Mouse (Mus musculus): ENCODE measurements around the gene Cdkal1. TPM values are rescaled to one million over a fixed set of nuclear protein-coding genes. Genes with fewer than 3 reads are reported as not detected.

The Cdkal1 gene
- total and polyA plus RNA-seq, 2 experiments from 2014 or later: 17.4 to 17.6 TPM

DNA sequence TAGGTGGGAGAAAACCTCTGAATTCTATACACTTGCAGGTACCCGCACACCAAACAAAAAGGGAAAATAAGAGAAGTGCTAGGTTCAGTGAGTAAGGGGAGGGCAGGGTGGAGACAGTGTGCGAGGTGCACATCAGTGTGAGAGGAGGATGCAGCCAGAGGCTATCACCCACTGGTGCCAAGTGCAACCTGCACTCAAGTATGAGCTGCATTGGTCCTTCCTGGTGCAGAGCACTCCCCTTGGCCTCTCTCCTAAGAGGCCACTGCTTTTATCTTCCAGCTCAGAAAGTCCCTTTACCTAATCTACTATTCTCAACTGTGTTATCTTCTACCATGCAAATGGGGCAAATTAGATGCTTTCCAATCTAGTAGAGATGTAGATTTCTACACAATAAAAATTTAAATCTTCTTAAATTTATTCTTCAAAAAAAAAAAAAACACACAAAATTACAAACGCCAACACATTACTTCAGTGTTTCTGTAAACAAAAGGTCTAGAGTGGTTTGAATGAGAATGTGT lies 238.8 kb downstream of the Cdkal1 start:
- Histone ChIP-seq H3K4me3 (ENCODE audit: low read depth, low read length) (no peak overlapping the region), H3K9me3 (ENCODE audit: low read length) (no peaks in the 10 kb centered on the region), H3K36me3 (ENCODE audit: insufficient read depth, low read length) (no peaks in the 10 kb centered on the region), H3K4me2 (ENCODE audit: low read depth, low read length, poor library complexity, severe bottlenecking) (no peak overlapping the region), H3K9ac (replicated peaks; ENCODE audit: low read length, poor library complexity, severe bottlenecking) (no peak overlapping the region), H3K4me1 (ENCODE audit: insufficient read depth, low read length) (no peaks in the 10 kb centered on the region), H3K27me3 (ENCODE audit: insufficient read depth, low read length) (no peaks in the 10 kb centered on the region), H3K27ac (ENCODE audit: low read depth, low read length) (no peak overlapping the region)
- 87% methylated on average over 3 of the region's 3 CpGs for WGBS
- DNase-seq (ENCODE audit: low spot score): no peak
- no peak for ATAC-seq (ENCODE audit: low FRiP score)
- TF ChIP-seq CTCF (IDR thresholded peaks at IDR 0.05): no peak

DNA sequence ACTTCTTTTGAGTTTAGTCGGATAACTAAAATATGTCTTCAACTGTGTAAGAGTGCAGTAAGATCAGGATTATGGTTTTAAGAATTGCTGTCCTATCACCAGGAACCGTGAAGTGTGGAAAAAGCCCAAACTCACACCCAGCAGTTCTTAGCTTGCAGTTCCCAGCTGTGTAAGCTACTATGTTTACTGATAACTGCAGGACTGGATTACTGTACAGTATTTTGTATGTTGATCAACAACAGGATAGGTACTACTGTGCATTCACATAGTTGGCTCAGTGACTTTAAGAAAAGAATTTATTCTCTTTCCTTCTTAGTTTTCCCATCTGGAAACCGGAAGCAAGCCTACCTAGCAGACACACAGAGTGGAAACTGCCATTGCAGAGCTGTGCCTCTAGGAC lies 239.5 kb downstream of the Cdkal1 start:
- no peak overlapping the region for H3K9ac ChIP-seq (replicated peaks; ENCODE audit: low read length, poor library complexity, severe bottlenecking)
- no peak overlapping the region for H3K4me3 ChIP-seq (ENCODE audit: low read depth, low read length)
- H3K4me1 ChIP-seq (ENCODE audit: insufficient read depth, low read length): no peaks in the 10 kb centered on the region
- H3K4me2 ChIP-seq (ENCODE audit: low read depth, low read length, poor library complexity, severe bottlenecking): no peak overlapping the region
- no peaks in the 10 kb centered on the region for H3K27me3 ChIP-seq (ENCODE audit: insufficient read depth, low read length)
- no peaks in the 10 kb centered on the region for H3K9me3 ChIP-seq (ENCODE audit: low read length)
- ATAC-seq (ENCODE audit: low FRiP score) (no peak), DNase-seq (ENCODE audit: low spot score) (no peak)
- no peak for TF ChIP-seq CTCF (IDR thresholded peaks at IDR 0.05)
- H3K36me3 ChIP-seq (ENCODE audit: insufficient read depth, low read length): no peaks in the 10 kb centered on the region
- H3K27ac ChIP-seq (ENCODE audit: low read depth, low read length): no peak overlapping the region
- 78% methylated on average over 3 of the region's 3 CpGs for WGBS

GRCm38 (mm10) chr13:29615081-29615480 lies 240.4 kb downstream of the Cdkal1 start:
- no peak overlapping the region for H3K4me2 ChIP-seq (ENCODE audit: low read depth, low read length, poor library complexity, severe bottlenecking)
- WGBS: 71% methylated on average over 7 of the region's 7 CpGs
- DNase-seq (ENCODE audit: low spot score): no peak
- no peak overlapping the region for H3K9ac ChIP-seq (replicated peaks; ENCODE audit: low read length, poor library complexity, severe bottlenecking)
- no peak for TF ChIP-seq CTCF (IDR thresholded peaks at IDR 0.05)
- H3K27me3 ChIP-seq (ENCODE audit: insufficient read depth, low read length): no peaks in the 10 kb centered on the region
- no peak overlapping the region for H3K4me3 ChIP-seq (ENCODE audit: low read depth, low read length)
- 0 out of 2 replicates have a peak, but pooled peaks cover 2% of the 10 kb centered on the region for H3K4me1 ChIP-seq (ENCODE audit: insufficient read depth, low read length)
- no peak overlapping the region for H3K27ac ChIP-seq (ENCODE audit: low read depth, low read length)
- H3K9me3 ChIP-seq (ENCODE audit: low read length): no peaks in the 10 kb centered on the region
- no peaks in the 10 kb centered on the region for H3K36me3 ChIP-seq (ENCODE audit: insufficient read depth, low read length)
- no peak for ATAC-seq (ENCODE audit: low FRiP score)

DNA sequence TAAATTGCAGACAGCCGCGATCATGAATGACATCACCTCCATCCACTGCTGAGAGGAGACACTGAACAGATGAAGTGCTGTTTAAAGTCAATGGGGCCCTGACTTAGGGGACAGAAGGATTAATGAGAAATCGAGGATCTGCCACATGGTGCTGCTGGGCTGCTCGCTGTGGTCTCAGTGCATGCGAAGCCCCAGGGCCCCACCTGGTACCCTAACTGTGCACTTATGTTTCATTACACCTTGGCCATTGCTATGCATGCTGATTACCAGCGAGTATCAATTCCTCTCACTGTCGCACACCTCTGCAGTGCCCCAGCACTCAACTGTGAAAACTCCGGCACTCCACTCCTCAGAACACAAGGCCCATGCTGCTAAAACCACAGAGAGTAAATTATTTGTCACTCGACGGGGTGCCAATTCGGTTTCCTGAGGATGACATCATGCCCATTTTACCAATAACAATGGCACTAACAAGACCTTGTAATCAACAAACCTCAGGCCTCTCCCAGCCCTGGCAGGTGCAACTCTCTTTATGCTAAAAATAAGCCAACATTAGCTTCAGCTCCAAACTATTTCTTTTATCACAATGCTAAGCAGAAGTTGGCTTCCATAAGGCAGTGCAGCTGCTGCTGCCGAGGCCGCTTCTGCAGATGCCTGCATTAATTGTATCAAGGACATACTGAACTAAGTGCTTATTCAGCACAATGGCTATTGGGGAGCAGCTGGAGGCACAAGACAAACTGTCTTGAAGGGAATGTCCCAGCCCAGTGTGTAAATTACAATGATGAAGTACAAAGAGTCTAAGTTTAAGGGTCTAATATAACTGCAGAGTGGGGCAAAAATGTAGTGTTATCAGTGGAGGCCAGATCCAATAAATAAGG lies 245.2 kb downstream of the Cdkal1 start:
- H3K27me3 ChIP-seq (ENCODE audit: insufficient read depth, low read length): no peaks in the 10 kb centered on the region
- H3K27ac ChIP-seq (ENCODE audit: low read depth, low read length): no peak overlapping the region; the same call in 1 of the 2 replicates
- no peaks in the 10 kb centered on the region for H3K36me3 ChIP-seq (ENCODE audit: insufficient read depth, low read length)
- H3K4me1 ChIP-seq (ENCODE audit: insufficient read depth, low read length): 0 out of 2 replicates have a peak, but pooled peaks cover 4% of the 10 kb centered on the region
- no peak for TF ChIP-seq CTCF (IDR thresholded peaks at IDR 0.05)
- no peaks in the 10 kb centered on the region for H3K9me3 ChIP-seq (ENCODE audit: low read length)
- 27% methylated on average over 13 of the region's 13 CpGs for WGBS
- H3K4me2 ChIP-seq (ENCODE audit: low read depth, low read length, poor library complexity, severe bottlenecking): no peak overlapping the region
- DNase-seq (ENCODE audit: low spot score): peak; percentile 52
- H3K9ac ChIP-seq (replicated peaks; ENCODE audit: low read length, poor library complexity, severe bottlenecking): no peak overlapping the region
- no peak overlapping the region for H3K4me3 ChIP-seq (ENCODE audit: low read depth, low read length)
- ATAC-seq (ENCODE audit: low FRiP score): peak; percentile 58

- no peak overlapping the region for H3K27ac ChIP-seq (ENCODE audit: low read depth, low read length)
- ATAC-seq (ENCODE audit: low FRiP score): no peak
- DNase-seq (ENCODE audit: low spot score): no peak
Observed at GRCm38 (mm10) chr13:29609441-29609840, 246.0 kb downstream of the Cdkal1 start.

GRCm38 (mm10) chr13:29604241-29604640 lies 251.2 kb downstream of the Cdkal1 start:
- H3K9ac ChIP-seq (replicated peaks; ENCODE audit: low read length, poor library complexity, severe bottlenecking): no peak overlapping the region
- WGBS: 9% methylated on average over 6 of the region's 7 CpGs
- TF ChIP-seq CTCF (IDR thresholded peaks at IDR 0.05): peak; percentile 88
- no peak overlapping the region for H3K4me2 ChIP-seq (ENCODE audit: low read depth, low read length, poor library complexity, severe bottlenecking)
- DNase-seq (ENCODE audit: low spot score) (peak; percentile 83), ATAC-seq (ENCODE audit: low FRiP score) (no peak; the same call in 1 of the 2 replicates)
- no peaks in the 10 kb centered on the region for H3K36me3 ChIP-seq (ENCODE audit: insufficient read depth, low read length)
- H3K4me3 ChIP-seq (ENCODE audit: low read depth, low read length): no peak overlapping the region
- H3K27ac ChIP-seq (ENCODE audit: low read depth, low read length): no peak overlapping the region
- no peaks in the 10 kb centered on the region for H3K4me1 ChIP-seq (ENCODE audit: insufficient read depth, low read length)
- no peaks in the 10 kb centered on the region for H3K9me3 ChIP-seq (ENCODE audit: low read length)
- H3K27me3 ChIP-seq (ENCODE audit: insufficient read depth, low read length): no peaks in the 10 kb centered on the region

More at GRCm38 (mm10) chr13:29609441-29609840, 246.0 kb downstream of the Cdkal1 start:
- H3K4me3 ChIP-seq (ENCODE audit: low read depth, low read length): no peak overlapping the region
- no peaks in the 10 kb centered on the region for H3K36me3 ChIP-seq (ENCODE audit: insufficient read depth, low read length)
- WGBS: 41% methylated on average over 5 of the region's 5 CpGs
- H3K27me3 ChIP-seq (ENCODE audit: insufficient read depth, low read length): no peaks in the 10 kb centered on the region
- H3K4me1 ChIP-seq (ENCODE audit: insufficient read depth, low read length): 0 out of 2 replicates have a peak, but pooled peaks cover 4% of the 10 kb centered on the region
- TF ChIP-seq CTCF (IDR thresholded peaks at IDR 0.05): no peak
- H3K4me2 ChIP-seq (ENCODE audit: low read depth, low read length, poor library complexity, severe bottlenecking): no peak overlapping the region
- H3K9ac ChIP-seq (replicated peaks; ENCODE audit: low read length, poor library complexity, severe bottlenecking): no peak overlapping the region
- no peaks in the 10 kb centered on the region for H3K9me3 ChIP-seq (ENCODE audit: low read length)
